Mouse (Mus musculus) right cerebral cortex, adult 18-20 months (tissue): ENCODE measurements around the gene Nck2.

Source experiments
- DNase-seq: peaks from one replicate; pipeline ENCODE4 v3.0.0; 2022; ENCODE audit warnings: mixed read lengths

Gene Nck2

DNA sequence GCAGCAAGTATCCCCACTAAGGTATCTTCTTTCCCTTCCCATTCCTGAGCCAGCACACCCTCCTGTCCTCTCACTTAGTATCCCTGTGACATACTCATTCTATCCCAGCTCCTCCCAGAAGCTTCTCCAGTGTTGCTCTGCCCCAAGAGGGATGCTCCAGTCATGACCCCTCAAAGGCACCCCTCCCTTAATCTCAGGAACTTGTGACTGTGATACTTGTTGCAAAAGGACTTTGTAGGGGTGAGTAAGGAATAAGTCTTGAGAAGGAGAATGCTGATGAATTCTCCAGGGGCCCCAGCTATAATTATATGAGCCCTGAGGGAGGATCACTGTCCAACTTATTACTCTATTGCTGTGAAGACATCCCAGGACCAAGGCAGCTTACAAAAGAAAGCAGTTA lies 7.8 kb upstream of the Nck2 start:
- no peak for DNase-seq

DNA sequence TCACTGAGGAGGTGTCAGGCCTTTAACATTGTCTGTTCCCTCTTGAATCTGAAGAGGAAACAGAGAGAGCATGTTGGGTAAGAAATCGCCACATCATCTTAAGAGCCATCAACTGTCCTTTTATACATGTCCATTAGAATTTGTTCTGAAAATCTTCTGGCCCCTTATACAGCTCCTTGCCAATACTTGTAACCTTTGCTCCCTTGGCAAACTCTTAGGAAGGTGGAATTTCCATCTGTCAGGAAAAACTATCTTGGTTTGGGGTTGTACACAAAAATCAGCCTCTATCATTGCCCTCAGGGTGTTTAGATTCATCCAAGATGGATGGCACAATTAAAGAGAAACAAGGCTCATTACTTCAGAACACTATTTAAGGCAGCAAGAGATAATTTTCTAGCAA lies 5.1 kb upstream of the Nck2 start:
- no peak for DNase-seq

DNA sequence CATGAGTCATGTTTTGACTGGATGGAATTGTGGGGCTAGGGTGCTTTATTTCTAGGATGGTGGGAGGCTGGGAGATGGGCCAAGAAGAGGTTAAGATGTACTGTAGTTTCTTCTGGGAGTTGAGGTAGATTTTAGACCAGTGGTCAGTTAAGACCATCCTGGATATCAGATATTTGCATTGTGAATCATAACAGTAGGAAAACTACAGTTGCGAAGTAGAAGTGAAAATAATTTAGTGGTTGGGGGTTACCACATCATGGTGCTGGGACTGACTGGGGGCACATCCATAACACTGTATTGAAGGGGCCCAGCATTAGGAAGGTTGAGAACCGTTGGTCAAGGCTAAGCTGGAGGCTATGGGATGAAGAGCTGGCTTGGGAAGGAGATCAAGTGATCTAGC lies 1.8 kb upstream of the Nck2 start:
- no peak for DNase-seq

DNA sequence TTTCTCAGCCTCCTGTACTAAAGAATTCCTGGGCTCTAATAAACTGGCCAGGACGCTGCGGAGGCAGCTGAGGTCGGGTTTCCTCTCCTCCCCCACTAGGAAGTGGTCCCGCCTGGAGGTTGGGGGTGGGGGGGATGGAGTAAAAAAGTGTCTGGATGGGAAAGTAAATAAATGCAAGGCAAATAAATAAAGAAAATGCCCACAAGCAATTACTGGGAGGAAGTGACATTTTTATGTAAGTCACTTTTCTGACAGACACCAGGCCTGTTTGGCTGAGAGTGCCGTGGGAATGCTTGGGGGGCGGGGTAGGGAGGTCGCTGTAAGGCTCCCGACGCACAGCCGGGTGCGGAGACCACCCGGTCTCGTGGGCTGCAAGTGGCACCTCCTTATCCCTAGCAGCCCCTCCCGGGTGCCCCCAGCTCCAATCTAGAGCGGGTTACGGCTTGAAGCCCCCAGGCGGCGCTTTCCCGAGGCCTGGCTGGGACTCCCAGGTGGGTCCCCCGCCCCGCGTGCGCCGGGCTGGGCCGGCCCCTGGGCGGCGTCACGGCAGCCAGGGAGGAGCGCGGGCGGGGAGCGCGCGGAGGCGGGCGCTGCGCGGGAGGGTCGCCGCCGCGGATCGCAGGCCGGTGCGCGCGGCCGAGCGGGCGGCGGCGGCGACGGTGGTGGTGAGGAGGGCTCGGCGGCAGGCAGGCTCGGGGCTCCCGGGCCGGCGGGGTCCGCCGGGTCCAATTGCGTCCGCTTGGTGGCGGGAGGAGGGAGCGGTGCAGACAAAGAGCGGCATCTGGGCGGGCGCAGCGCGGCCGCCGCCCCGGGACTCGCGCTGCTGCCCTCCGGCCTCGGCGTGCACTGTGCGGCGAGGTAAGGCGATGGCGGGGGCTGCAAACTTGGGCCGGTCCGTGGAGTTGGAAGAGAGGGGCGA lies 1.1 kb downstream of the Nck2 start:
- peak; percentile 79 for DNase-seq

DNA sequence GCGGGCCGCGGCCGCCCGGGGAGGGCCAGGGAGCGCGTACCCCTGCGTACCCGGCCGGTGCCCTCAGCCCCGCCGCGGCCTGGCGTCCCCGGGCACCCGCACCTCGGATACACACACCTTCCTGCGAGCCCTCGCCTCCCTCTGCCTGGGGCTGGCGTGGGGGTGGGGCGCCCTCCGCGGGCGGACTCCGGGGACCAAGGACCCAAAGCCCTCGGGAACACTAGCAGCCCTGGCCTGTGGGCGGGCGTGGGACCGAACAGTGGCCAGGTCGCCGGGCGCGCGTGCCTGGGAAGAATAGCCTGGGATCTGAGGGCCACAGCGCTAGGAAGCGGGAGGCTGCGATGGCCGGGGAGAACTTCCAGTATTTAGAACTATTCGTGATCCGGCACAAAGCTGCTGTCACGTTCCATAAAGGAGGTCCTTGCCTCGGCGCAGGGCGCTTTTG lies 1.7 kb downstream of the Nck2 start:
- peak; percentile 57 for DNase-seq

DNA sequence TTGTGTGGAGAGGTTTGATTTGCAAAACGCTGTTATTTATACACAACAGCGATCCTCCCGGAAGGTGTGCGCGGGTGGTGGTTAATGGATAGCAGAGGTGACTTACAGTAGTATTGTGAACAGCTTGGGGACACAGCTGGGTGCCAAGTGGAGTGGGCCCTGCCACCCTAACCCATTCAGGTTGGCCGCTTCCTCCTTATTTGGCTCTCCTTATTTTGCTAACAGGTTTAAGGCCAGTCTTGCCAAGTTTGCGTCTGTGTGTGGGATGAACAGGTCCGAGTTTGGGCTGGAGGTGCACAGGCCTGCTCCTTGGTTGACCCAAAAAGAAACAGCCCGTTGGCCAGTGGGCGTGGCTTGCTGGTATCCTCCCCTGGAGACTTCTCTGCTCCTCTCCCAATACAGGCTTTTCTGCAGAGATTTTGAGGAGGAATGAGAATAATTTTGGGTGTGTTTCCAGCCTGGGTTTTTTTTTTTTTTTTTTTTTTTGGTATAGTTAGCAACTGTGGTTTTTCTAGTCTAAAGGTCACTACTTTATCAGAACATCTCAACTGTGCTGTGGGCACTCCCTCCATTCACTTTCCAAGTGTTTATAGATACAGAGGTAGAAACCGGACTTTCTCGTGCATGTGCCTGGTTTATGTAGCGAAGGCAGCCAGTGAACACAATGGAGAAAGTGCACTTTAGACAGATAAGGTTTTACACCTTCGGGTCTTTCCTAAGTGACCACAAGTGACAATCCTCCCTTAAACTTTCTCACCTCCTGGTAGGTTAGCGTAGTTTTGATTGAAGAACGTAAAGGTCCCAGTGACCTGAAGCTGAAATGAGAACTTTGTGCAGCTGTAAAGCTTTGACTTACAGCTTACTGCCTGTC lies 2.6 kb downstream of the Nck2 start:
- DNase-seq, result no peak

DNA sequence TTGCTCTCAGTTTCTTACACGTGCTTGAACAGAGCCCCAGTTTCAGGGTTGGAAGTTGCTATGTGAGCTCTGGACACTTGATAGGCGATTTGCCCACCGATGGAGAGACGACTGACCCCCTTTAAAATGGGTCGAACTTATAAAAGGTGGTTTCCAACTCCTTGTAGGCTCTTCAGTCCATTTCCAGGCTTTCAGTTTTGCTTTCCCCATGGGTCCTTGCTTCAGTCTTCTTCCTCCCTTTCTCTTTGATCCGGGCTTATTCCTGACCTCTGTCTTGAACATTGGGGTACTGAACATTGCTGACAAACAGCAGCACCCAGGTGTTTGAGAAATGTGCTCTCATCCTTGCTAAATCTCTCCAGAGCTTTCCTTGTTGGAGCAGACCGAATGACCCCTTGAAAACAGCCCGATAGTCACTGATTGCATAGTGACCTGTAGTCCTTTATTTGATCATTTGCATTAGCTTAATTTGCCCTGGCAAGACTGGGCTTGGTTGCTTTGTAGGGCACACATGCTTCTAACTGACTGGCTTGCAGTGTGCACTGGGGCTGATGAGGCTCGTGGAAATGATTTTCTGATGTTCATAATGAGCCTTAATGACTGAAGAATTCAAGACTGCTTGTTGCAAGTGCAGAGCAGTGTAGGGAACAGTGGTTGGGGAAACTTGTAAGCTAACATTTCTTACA lies 3.4 kb downstream of the Nck2 start:
- no peak for DNase-seq

DNA sequence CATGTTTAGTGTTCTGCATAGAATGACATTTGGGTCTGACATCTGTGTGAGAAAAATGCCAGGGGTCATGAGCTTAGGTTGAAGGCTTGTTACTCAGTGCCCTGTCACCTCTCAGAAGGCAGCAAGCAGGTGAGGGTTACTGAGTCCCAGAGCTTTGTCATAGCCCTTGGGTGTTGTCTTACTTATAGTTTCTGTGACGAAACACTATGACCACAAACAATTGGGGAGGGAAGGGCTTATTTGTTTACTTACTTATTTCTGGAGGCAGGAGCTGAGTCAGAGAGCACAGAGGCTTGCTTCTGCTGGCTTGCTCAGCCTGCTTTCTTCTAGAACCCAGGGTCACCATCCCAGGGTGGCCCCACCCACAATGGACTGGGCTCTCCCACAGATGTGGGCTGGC lies 6.4 kb downstream of the Nck2 start:
- DNase-seq, result no peak

DNA sequence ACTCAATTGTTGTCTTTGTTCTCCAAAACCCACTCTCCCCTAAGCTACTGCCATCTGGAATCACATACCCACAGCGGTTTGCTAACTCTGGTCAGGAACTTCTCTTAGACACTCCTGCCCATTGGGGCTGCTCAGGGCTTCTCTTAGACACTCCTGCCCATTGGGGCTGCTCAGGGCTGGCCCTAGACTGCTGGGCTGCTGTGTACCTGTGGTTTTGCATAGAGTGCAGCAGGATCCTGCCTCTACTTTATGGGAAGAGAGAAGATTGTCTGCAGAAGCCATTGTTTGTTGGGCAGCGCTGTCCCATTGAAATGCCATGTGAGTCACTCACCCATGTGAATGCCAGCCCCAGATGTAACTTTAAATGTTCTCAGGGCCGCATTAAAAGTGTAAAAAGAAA lies 9.3 kb downstream of the Nck2 start:
- no peak for DNase-seq

DNA sequence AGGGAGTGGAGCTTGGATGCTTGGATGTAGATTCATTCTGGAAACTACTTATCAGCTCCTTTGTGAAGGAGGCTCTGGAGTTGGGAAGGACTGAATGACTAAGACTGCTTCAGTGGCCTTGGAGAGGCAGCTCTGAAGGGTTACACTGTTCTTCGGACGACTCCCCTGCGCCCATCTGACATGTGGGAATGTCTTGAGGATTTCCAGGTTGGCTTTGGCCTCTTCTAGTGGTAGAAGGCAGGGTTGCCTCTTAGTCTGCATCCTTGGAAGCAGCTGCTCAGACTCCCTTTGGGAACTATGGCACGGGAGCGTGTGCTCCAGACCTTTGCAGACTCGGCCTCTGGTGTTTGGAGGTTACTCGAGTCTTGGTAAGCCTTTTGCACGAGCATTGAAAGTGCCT lies 10.4 kb downstream of the Nck2 start:
- no peak for DNase-seq

DNA sequence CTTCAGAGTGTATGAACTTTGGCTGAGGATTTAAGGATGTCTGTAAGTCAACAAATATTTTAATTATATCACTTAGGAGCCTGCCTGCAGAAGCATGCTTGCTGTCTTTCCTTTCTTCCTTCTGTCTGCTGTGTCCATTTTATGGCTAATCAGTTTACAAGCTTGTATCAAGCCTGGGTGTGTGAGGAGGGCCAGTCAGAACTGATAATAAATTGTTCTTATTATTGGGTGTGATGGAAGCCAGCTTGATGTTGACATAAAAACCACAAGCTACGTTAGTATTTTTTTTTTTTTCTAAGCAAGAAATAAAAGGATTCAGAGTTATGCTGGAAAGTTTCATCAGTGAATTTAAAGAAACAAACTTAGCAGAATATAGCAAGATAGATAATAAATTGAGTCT lies 10.8 kb downstream of the Nck2 start:
- DNase-seq, result no peak

DNA sequence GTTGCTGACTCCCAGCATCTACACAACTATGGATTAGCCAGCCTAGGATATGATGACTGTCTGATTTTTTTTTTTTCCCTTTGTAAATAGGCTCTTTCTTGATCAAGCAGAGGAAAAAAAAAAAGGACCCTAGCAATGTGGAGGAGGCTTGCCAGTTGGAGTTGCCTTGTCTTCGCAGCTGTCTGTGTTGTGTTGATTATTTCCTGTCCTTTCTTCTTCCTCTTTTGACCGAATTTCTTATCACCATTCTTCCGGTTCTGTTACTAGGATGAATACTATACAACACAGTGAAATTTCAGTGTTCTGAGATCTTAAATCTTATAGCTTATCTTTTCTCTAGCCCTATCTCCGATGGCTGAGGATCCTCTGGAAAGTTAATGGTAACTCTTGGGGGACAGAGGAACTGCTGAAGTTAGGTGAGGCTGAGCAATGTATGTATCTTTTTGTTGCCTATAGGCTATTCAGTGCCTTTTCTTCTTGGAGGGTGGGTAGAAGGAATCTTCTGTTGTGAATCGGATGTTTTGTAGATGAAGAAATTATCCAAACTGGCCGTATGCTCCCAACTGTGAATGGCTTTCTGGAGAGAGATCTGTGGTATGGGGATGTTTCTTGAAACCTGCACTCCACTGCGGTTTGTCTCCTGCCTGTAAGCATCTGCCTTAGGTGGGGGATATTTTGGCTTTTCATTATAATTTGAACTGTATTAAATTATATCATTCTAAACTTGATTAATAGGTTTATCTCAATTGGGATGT lies 12.8 kb downstream of the Nck2 start:
- no peak for DNase-seq

DNA sequence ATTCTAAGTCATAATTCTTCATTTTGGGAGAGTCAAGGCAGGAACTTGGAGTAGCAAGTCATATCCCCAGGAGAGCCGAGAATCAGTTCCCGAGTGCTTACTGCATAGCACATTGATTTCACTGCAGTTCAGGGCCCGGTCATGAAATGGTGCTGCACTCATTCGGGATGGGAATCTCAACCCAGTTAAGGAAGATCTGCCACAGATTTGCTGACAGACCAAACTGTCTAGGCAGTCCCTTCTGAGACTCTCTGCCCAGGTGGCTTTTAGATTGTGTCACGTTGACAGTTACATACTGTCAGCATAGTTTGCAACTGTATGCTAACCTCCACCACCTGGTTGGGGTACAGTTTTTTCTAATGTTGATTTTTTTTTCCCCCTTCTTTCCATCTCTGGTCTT lies 16.1 kb downstream of the Nck2 start:
- no peak for DNase-seq

DNA sequence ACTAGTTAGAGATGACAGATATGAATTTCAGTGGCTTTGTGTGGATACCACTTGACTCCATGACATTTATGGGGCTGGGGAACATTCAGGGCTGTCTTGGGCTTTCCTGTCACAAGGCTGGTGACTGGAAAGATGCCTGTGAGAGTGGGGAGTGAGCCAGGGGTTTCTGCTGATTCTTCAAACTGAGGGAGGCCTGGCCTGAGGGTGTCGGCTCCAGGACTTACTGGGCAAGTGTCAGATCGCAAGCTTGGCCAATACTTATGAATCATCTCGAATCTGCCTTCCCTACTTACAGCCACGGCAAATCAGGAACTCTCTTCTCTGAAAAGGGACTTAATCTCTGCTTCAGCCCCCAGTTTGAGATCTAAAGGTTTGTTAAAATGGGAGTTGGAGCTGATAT lies 18.3 kb downstream of the Nck2 start:
- no peak for DNase-seq

DNA sequence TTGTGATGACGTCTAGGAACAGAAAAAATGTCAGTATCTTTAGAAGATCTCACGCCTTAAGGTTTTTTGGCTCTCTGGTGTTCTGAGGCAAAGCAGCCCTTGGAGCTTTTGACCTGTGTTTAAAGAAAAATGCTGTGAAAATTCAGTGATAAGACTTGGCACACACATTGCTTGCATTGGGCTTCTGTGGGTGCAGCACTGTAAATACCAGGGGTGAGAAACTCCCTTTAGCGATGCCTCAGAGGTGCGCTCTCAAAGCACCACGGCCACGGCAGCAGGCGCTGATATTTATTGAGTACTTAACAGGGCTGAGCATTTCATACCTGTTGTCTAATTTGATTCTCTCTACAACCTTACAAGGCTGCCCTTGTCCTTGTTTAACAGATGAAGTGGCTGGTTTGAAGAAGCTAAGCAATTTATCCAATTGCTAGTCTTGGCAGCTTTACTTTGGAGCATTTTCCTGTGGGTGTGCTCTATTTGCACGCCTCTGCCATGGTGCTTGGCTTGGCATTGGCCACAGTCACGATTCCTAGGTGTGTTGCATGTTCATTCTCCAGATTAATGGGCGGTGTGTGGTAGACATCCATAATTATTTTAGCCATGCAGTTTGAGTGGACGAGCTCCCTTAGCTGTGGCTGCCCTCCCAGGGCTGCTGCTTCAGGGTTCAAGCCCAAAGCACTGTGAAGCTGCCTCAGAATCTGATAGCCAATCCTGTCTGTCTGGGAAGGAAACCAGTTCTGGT lies 19.7 kb downstream of the Nck2 start:
- DNase-seq, result peak; percentile 66

DNA sequence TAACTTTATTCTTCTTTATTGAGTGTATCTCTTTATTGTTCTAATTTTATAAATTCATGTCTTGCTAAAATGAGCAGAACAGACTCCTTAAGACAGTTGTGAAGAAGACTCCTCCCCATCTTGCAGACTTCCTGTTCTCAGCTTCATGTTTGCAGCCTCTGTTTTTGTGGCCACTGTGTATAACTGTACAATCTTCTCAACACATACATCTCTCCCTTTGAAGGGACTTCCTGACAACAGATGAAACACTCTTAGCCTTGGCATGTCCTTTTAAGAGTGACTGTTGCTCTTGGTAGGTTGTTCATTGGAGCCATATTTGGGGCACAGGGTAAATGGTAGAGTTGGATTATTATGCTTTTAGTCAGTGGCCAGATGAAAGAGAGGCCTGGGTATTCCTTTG lies 20.6 kb downstream of the Nck2 start:
- DNase-seq, result no peak

DNA sequence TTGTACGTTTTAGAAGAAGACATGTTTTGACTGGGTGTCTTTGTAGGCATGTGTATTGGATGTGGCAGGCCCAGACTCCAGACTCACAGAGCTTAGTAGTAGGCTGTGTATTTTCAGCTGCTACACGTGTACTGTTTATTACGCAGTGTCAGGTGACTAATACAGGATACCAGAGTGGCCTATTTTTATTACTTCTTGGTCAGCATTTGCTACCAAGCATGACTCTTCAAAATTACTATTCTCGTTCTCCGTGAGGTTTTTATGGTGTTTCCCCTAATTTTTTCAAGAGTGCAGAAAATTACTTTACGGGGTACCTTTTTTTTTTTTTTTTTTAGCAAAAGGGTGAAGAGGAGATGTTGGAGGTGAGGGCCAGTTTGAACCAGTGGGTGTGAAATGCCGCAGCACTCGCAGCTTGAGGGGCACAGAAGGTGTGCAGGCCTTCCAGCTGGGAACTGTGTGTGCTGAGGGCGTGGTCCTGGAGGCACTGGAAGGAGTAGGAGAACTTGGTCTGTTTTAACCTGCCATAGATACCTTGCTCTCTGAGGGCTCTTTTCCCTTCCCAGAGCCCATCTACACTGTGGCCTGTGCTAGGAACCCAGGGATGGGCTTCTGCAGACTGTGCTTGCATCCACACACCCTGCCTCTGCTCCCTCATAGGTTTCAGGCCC lies 21.7 kb downstream of the Nck2 start:
- no peak for DNase-seq

DNA sequence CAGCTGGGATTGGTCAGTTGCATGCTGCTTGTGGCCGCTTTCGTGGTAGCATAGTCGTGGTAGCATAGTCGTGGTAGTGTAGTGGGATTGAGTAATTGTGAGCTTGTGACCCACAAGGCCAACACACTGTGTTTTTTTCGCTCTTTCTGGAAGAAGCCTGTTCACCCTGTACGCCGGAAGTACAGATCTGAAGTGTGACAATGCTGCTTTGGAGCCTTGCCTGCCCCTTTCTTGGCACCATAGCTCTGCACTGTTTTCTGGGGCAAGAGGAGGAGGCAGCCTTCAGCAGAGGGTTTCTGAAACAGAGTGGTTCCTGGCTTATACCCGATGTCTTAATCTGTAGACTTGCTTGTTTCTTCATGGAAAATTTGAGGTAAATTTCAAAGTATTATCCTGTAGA lies 23.3 kb downstream of the Nck2 start:
- peak; percentile 62 for DNase-seq

DNA sequence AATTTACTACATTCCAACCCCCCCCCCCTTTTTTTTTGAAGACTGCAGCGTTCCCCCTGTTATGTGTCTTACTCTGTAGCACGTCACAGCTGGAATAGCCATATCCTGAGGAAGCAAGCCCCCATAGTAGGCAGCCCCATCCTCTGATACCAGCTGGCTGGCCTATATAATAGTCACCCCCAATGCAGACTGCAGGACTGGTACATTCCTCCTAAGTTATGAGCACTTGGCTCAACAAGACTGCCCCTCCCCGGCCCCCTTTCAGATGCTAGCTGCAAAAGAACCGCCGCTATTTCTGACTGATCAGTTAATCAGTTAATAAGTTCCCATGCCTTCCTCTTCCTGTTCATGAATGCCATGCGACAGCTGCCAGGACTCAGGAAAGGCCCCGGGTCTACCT lies 23.8 kb downstream of the Nck2 start:
- no peak for DNase-seq

DNA sequence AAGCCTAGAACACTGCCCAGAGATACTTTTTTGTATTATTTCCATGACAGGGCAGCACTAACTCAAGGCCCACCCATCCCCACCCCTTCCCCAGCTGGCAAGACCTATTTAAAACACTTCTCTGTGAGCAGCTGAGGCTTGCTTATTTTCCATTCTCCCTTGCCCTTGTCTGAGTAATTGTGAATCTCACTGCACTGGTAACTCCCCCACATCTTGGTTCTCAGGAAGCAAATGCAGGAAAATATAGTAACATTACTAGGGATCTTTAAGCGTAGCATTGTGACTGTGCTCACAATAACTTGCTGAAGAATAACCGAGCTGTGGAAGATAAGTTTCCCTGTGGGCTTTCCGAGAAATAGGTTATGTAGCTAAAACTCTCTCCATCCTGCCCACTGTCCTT lies 24.6 kb downstream of the Nck2 start:
- DNase-seq, result no peak
